Mouse (Mus musculus): ENCODE data around the gene Oas1a.
"Not testable (repeated sequence)": the region's sequence is repeated elsewhere in the genome, so short reads cannot be mapped to it uniquely, and the experiment has no call there.

Oas1a gene

DNA sequence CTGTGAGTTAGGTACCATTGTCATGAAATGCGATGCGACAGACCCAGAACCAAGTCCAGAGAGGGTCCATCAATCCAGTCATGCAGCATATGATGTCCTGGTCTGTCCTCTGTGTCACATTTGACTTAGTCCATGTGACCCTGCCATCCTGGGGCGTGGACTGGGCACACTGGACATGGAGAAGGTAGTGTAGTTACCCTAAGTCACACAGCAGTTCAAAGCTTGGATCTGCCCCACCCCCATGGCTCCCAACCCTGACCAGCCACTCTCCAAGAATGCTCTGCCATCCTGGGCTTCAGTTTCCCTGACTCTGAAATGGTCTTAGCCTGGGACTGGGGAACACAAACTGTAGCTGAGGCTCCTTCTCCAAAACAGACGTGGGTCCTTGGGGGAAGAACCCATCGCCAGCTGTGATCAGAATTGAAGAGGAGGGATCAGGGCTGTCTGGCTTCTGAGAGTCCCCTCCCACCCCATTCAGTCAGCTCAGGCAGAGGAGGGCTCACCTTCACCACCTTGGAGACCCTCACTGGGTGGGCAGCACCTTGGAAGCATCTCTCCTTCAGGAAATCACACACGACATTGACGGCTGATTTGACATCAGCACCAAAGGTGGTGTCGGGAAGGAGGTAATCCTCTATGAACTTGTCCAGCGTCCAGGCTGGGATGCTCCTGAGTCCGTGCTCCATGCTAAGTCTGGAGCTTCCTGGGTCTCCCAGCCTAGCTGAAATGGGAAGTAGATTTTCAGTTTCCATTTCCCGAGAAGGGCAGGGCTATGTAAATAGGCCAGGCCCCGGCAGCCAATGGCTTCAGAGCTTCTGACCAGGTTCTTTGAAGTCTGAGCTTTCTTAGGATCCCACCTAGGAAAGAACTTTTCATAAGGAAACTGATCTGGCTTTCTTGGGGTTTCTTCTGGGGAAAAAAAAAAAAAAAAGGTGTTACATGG is at the start of gene Oas1a:
Oas1a (minus strand) TSS at position 731 of the 943 bp plus-strand sequence.
- DNase-seq (ENCODE audit: low spot score): not testable (repeated sequence)

- peak; percentile 16 for DNase-seq (ENCODE audit: low spot score)
These were observed 46.7 kb upstream of the Oas1a start for GRCm38 (mm10) chr5:120953974-120954373.

GRCm38 (mm10) chr5:120952242-120952770 is 45.0 kb upstream of the Oas1a start:
- DNase-seq (ENCODE audit: low spot score): no peak

- DNase-seq (ENCODE audit: low spot score): no peak
These were observed 34.8 kb upstream of the Oas1a start for GRCm38 (mm10) chr5:120942076-120942475.

DNA sequence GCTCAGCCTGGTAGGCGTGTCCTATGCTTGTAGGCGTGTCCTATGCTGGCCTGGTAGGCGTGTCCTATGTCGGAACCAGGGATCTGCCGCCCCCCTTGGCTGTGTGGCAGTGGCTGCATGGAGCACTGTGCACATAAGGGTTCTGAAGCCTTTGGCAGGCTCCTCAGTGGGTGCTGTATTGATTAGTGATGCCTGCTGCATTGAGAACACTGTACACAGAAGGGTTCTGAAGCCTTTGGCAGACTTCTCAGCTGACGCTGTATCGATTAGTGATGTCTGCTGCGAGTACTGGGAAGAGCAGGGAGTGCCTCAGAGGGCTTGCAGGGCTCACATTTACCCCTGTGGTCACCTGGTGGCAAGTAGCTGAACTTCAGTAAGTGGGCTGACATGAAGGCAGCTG is 31.3 kb upstream of the Oas1a start:
- DNase-seq (ENCODE audit: low spot score): no peak

DNA sequence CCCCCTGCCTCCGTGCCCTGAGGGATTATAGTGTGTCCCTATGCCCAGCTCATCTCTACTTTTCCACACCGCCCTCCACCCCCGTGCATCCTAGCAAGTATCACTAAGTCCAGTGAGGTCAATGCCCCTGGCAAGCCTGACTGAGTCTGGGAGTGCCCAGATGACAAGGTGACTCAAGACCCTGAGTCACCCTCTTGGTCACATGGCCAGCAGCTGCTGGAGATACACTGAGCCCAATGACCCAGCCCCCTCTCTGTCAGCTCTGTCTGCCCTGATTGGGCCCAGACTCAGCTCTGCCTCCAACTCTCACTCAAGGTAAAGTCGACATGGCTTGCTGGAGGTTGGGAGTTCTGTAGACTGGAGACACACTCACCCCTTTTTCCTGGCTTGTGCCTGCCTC is 30.5 kb upstream of the Oas1a start:
- no peak for DNase-seq (ENCODE audit: low spot score)

GRCm38 (mm10) chr5:120933966-120934365 is 26.6 kb upstream of the Oas1a start:
- DNase-seq (ENCODE audit: low spot score): no peak

GRCm38 (mm10) chr5:120927036-120927435 is 19.7 kb upstream of the Oas1a start:
- no peak for DNase-seq (ENCODE audit: low spot score)

DNA sequence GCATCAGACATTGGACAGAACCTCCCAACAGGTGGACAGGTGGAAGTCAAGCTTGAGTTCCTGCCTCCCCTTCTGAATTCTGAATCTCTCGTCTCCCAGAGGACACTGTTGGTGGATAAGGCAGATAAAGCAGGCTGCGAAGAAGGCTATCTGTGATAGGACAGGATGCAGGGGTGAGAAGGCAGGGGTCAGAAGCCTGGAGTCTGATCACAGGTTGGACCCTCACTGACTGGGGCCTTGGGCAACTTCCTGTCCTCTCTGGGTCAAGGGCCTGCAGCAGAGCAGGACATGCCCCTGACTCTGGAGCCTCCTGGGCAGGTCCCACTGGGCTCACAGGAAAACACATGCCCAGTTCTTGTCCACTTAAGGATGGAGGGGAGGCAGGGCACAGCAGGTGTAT is 19.0 kb upstream of the Oas1a start:
- DNase-seq (ENCODE audit: low spot score): not testable (repeated sequence)

DNA sequence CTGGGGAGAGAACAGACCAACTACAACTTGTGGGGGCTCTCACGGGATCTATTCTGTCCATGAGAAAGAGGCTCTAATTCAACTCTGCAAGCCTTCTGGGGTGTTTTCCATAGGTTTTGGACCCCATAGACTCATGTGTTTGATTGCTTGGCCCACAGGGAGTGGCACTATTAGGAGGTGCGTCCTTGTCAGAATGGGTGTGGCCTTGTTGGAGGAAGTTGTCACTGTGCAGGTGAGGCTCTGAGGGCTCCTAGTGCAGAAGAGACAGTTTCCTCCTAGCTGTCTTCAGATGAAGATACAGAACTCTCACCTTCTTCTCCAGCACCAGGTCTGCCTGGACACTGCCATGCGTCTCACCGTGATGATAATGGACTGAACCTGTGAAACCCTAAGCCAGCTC is 17.2 kb upstream of the Oas1a start:
- DNase-seq (ENCODE audit: low spot score): not testable (repeated sequence)

- DNase-seq (ENCODE audit: low spot score): no peak
These were observed 16.6 kb upstream of the Oas1a start for GRCm38 (mm10) chr5:120923969-120924368.

GRCm38 (mm10) chr5:120920296-120920695 is 13.0 kb upstream of the Oas1a start:
- DNase-seq (ENCODE audit: low spot score): no peak

- DNase-seq (ENCODE audit: low spot score): not testable (repeated sequence)
These were observed 12.0 kb upstream of the Oas1a start for GRCm38 (mm10) chr5:120919156-120919935.

DNA sequence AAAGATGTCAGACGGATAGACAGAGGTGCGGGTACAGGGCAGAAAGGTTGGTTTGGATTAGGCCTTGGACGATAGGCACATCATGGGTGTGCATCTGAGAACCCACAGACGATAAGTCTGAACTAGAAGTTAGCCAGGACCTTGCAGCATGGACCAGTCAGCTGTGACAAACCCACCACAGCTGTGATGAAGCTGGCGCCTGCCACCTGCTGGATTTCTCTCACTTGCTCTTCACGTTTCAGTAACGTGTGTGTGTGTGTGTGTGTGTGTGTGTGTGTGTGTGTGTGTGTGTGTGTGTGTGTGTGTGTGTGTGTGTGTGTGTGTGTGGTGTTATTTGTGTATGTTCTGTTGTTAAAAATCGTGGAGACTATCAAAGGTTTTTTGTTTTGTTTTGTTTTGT is 6.9 kb upstream of the Oas1a start, which contains the start of gene Oas1d:
Oas1d (plus strand) TSS at position 333 of the 400 bp plus-strand sequence.
- not testable (repeated sequence) for DNase-seq (ENCODE audit: low spot score)

- no peak for DNase-seq (ENCODE audit: low spot score)
These were observed 1.0 kb upstream of the Oas1a start for GRCm38 (mm10) chr5:120908196-120908920.

DNA sequence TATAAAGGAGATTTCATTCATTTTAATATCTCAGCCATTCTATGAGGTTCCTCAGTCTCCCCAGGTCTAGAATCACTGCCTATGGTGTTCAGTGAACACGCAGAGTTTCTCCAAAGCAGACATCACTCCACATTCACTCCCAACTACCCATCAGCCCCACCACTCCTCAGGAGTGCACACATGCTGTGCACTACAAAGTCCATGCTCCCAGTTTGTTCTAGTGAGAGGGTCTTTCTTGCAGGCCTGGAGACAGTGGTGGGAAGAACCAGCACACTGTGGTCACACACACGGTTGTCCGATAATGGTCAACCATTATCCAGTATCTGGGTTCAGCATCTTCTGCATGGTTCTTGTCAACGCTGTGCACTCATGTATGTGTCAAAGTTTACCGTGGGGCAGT is 5.3 kb downstream of the Oas1a start:
- DNase-seq (ENCODE audit: low spot score): no peak

- no peak for DNase-seq (ENCODE audit: low spot score)
These were observed 6.7 kb downstream of the Oas1a start for GRCm38 (mm10) chr5:120900666-120901065.

- no peak for DNase-seq (ENCODE audit: low spot score)
These were observed 8.6 kb downstream of the Oas1a start for GRCm38 (mm10) chr5:120898726-120899125.

DNA sequence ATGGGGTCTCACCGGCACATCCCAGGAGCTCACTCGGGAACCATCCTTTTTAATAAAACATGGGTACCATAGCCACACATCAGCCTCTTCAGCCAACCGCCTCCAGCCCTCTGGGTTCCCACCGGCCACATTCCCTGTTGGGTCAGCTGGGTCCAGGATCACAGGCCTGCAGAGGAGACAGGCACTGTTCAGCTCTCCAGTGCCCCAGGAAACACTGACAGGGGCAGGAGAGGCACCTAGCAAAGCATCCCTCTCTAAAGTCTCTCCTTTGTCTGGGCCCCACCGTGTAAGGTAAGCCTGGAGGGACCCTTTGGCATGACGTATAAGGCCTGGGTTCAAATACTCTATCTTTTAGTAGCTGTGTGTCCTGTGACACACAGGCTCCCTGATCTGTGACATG is 9.0 kb downstream of the Oas1a start:
- no peak for DNase-seq (ENCODE audit: low spot score)

DNA sequence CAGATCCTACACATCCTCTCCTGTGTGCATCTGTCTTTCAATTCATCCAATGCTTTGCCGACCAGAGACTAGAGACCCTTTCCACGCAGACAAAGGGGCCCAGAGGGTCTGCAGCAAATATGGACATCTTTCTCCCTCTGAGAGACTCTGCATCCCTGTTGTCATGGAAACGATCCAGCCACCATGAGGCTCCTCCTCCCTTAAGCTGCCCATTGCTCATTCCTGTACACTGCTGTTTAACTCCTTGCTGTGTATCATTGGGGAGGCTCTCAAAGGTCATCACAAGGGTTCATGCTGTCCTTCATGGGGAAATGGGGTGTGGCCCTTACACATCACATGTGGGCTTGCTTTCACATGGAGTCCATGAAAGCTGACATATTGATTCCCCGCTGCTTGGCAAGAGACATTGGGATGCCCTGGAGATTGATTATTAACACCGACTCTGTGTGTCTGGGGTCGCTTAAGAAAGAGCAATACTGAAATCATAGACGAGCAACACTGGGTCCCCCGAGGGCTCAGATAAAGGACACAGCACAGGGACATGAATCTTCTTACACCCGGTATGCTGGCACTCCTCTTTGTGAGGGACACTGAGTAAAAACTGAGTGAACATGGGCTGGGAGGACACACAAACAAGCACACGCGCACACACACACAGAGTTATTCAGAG is 12.0 kb downstream of the Oas1a start:
- no peak for DNase-seq (ENCODE audit: low spot score)

DNA sequence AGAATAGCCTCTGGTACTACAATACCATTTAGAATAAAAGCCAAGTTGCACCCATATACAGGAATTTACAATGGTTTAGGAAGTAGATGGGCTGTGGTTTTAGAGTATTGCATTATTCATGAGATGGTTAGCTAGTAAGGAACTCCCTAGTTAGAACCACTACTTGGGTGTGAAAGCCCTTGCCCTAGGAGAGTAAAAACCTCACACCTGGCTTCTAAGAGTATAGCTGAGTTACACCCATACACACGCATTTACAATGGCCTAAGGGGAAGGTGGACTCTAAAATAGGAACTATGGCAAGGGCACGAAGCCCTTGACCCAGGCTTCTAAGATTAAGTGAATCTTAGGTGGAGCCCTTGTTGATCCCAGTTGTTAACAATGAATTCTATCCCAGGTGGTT is 12.6 kb downstream of the Oas1a start:
- DNase-seq (ENCODE audit: low spot score): not testable (repeated sequence)
